Mouse (Mus musculus): ENCODE measurements around the gene Gja5.

The Gja5 gene

GRCm38 (mm10) chr3:97117511-97117910, 213.0 kb downstream of the Gja5 start:
- DNase-seq = no peak

GRCm38 (mm10) chr3:97118313-97118712, 213.8 kb downstream of the Gja5 start:
- DNase-seq = no peak

DNA sequence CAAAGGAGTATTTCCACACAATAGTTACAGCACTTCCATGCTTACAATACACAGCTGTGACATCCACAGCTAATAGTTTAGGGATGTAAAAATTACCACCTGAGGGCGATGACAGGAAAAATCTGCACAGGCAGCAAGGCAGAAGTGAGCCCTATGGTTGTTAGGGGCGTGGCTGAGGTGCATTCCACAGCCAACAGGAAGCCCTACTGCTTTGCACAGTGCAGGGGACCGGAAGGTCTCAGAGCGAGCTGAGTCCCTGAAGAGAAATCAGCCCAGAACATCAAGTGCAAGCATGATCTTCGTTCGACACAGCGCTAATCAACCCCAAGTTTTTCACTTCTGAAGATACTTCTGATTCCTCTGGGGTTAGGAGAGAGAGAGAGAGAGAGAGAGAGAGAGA, 219.7 kb downstream of the Gja5 start:
- DNase-seq = peak; percentile 18 to 52

All from kidney, postnatal 4 days (tissue).